Mouse (Mus musculus): ENCODE results near the gene Pcdh9. TPM values are rescaled to one million over a fixed set of nuclear protein-coding genes. Genes with fewer than 3 reads are reported as not detected.

Gene Pcdh9
- polyA plus RNA-seq (2017; shearing (Covaris generic)): not detected

DNA sequence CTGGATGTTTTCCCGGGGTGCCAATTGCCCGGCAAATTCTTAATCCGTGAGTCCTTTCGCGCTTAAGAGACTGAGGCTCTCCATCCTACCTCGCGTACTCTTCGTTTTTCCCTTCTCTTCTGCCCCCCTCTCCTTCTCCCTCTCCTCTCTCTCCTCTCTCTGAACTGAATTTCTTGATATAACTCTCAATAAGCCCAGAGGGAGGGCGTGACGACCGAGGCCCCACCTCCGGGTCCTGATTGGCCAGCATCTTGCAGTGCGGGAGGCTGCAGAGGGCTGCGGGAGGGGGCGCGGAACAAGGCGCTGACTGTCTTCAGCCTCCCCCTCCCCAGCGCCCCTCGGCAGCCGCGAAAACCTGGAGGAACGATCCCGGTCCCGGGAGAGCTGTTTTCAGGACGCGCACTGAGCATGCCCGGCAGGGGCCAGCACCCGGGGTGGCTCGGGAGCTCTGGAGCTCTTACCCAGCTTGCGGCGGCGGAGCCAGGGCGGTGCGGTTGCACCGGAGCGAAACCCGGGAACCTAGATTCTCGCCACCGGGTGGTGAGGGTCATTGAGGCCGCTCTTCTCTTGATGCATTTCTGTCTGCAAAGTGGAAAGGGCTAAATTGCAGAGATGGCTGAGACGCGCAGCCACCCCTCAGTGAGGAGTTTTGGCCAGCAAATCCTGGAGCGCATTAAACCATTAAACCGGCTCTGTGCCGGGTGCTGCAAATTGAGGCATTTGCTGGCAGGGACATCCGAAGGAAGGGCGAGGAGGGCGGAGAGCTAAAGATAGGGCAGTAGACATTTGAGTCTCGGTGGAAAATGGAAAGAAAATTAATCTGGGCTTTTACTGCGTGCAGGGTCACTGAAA lies at the start of gene Pcdh9:
Gene Pcdh9 (minus strand): TSS at position 161 of the 852 bp plus-strand sequence.

